Mouse (Mus musculus) layer of hippocampus, adult 18-20 months (tissue): ENCODE data around the gene Esyt3. TPM values are rescaled to one million over a fixed set of nuclear protein-coding genes. Genes with fewer than 3 reads are reported as not detected.

ENCODE experiments used
- DNase-seq, 2 experiments: peaks; one replicate each; pipeline ENCODE4 v3.0.0; 2022; ENCODE audit warnings: low spot score in 2 of 2
- long read RNA-seq: library from polyadenylated mRNA; stranded (forward); transcript quantifications from one replicate; pipeline ENCODE4 v2.0.0, GENCODE M21; 2021
- total RNA-seq, 2 experiments: library from RNA; stranded (reverse); gene quantifications; 2 replicates each; pipeline ENCODE4 v1.2.3; 2021

Esyt3 gene
- total RNA-seq = 1 to 10 TPM; 1.6 to 2.4 TPM
- long read RNA-seq, full-length matches to known transcripts = 1 of 1 reads
- long read RNA-seq, partial matches to known transcripts = 0 of 1 reads
- long read RNA-seq, other reads (novel, unspliced or antisense) = 0 of 1 reads

GRCm38 (mm10) chr9:99357921-99358692, at the start of gene Esyt3:
TSS of gene Esyt3 (minus strand) at chr9:99358557.
- DNase-seq = peak; percentile 20 to 42

- no peak for DNase-seq
Observed at GRCm38 (mm10) chr9:99401288-99401974, 43.1 kb upstream of the Esyt3 start.

GRCm38 (mm10) chr9:99400781-99401180, 42.4 kb upstream of the Esyt3 start:
- DNase-seq = no peak

- no peak for DNase-seq
Observed at GRCm38 (mm10) chr9:99397056-99397815, 38.9 kb upstream of the Esyt3 start.

GRCm38 (mm10) chr9:99394366-99394765, 36.0 kb upstream of the Esyt3 start:
- no peak for DNase-seq

- no peak for DNase-seq
Observed at GRCm38 (mm10) chr9:99393146-99393545, 34.8 kb upstream of the Esyt3 start.

- no peak for DNase-seq
Observed at GRCm38 (mm10) chr9:99391557-99391956, 33.2 kb upstream of the Esyt3 start.

GRCm38 (mm10) chr9:99390716-99391115, 32.4 kb upstream of the Esyt3 start:
- DNase-seq = no peak

- no peak for DNase-seq
Observed at GRCm38 (mm10) chr9:99390201-99390600, 31.8 kb upstream of the Esyt3 start.

- DNase-seq = no peak
Observed at GRCm38 (mm10) chr9:99389506-99389905, 31.1 kb upstream of the Esyt3 start.

- no peak for DNase-seq
Observed at GRCm38 (mm10) chr9:99388856-99389255, 30.5 kb upstream of the Esyt3 start.

- DNase-seq = no peak
Observed at GRCm38 (mm10) chr9:99388078-99388477, 29.7 kb upstream of the Esyt3 start.

- DNase-seq = no peak
Observed at GRCm38 (mm10) chr9:99382556-99382955, 24.2 kb upstream of the Esyt3 start.

- no peak for DNase-seq
Observed at GRCm38 (mm10) chr9:99379194-99379593, 20.8 kb upstream of the Esyt3 start.

GRCm38 (mm10) chr9:99376591-99377418, 18.4 kb upstream of the Esyt3 start:
- DNase-seq = peak; percentile 57 to 82

- no peak for DNase-seq
Observed at GRCm38 (mm10) chr9:99368431-99368830, 10.1 kb upstream of the Esyt3 start.

GRCm38 (mm10) chr9:99365906-99366305, 7.5 kb upstream of the Esyt3 start:
- DNase-seq = no peak

- no peak for DNase-seq
Observed at GRCm38 (mm10) chr9:99363076-99363475, 4.7 kb upstream of the Esyt3 start.

- DNase-seq = no peak
Observed at GRCm38 (mm10) chr9:99361946-99362345, 3.6 kb upstream of the Esyt3 start.

- DNase-seq = no peak
Observed at GRCm38 (mm10) chr9:99359012-99359411, 655 bp upstream of the Esyt3 start.

GRCm38 (mm10) chr9:99357561-99357920, 816 bp downstream of the Esyt3 start:
- no peak for DNase-seq
